Mouse (Mus musculus) T-helper 1 cell (primary cell): ENCODE results near the gene Npnt.

Source experiments
- in situ Hi-C: fragments of 300-600 bp; cut with MboI, MseI; formaldehyde crosslinking; loops from one replicate; pipeline ENCODE4 v1.15.1; 2025; ENCODE audit warnings: high pct_unique_total_duplicates

Npnt gene

GRCm38 (mm10) chr3:132859573-132859972, 90.5 kb downstream of the Npnt start:
- in situ Hi-C loops: no loop called here

GRCm38 (mm10) chr3:132858849-132859248, 91.2 kb downstream of the Npnt start:
- in situ Hi-C loops: no loop called here

GRCm38 (mm10) chr3:132856651-132857050, 93.4 kb downstream of the Npnt start:
- in situ Hi-C loops: no loop called here

- in situ Hi-C loops: no loop called here
Measured at GRCm38 (mm10) chr3:132855458-132856212, 94.5 kb downstream of the Npnt start.

GRCm38 (mm10) chr3:132854271-132854670, 95.8 kb downstream of the Npnt start:
- in situ Hi-C loops: no loop called here

- in situ Hi-C loops: no loop called here
Measured at GRCm38 (mm10) chr3:132851841-132852728, 98.0 kb downstream of the Npnt start.

- in situ Hi-C loops: no loop called here
Measured at GRCm38 (mm10) chr3:132851417-132851816, 98.7 kb downstream of the Npnt start.

- in situ Hi-C loops: no loop called here
Measured at GRCm38 (mm10) chr3:132850431-132850830, 99.7 kb downstream of the Npnt start.

GRCm38 (mm10) chr3:132849669-132850068, 100.4 kb downstream of the Npnt start:
- in situ Hi-C loops: no loop called here

GRCm38 (mm10) chr3:132842676-132843075, 107.4 kb downstream of the Npnt start:
- in situ Hi-C loops: no loop called here

- in situ Hi-C loops: no loop called here
Measured at GRCm38 (mm10) chr3:132839516-132839915, 110.6 kb downstream of the Npnt start.

- in situ Hi-C loops: no loop called here
Measured at GRCm38 (mm10) chr3:132838656-132839417, 111.3 kb downstream of the Npnt start.

- in situ Hi-C loops: no loop called here
Measured at GRCm38 (mm10) chr3:132837134-132837533, 113.0 kb downstream of the Npnt start.

- in situ Hi-C loops: no loop called here
Measured at GRCm38 (mm10) chr3:132835118-132835794, 114.8 kb downstream of the Npnt start.
